Mouse (Mus musculus): Measurements from ENCODE around the gene Srebf1. TPM values are rescaled to one million over a fixed set of nuclear protein-coding genes. Genes with fewer than 3 reads are reported as not detected.

Gene Srebf1
- polyA plus RNA-seq, 1 experiment, result 192 TPM

- Histone ChIP-seq H3K4me2 (ENCODE audit: low read depth) (no peak overlapping the region), H3ac (ENCODE audit: control insufficient read depth, insufficient read length) (no peak overlapping the region), H3K27me3 (ENCODE audit: control insufficient read depth, insufficient read depth, insufficient read length) (no peaks in the 10 kb centered on the region), H3K79me2 (ENCODE audit: control insufficient read depth, insufficient read depth) (no peaks in the 10 kb centered on the region), H3K4me3 (no peak overlapping the region), H3K36me3 (ENCODE audit: control insufficient read depth, insufficient read depth) (no peaks in the 10 kb centered on the region)
- TF ChIP-seq TCF3 (IDR thresholded peaks at IDR 0.05; ENCODE audit: insufficient read length, low read depth) (no peak), POLR2A (IDR thresholded peaks at IDR 0.05; ENCODE audit: insufficient read length, low read depth) (no peak), MYOD1 (IDR thresholded peaks at IDR 0.05; ENCODE audit: control insufficient read depth in 1 of 3, insufficient read length in 2 of 3, low read depth in 2 of 3) (peak in 2 of 3 experiments; percentile 47 to 71), POLR2AphosphoS2 (IDR thresholded peaks at IDR 0.05; ENCODE audit: insufficient read length, low read depth) (no peak), TCF12 (IDR thresholded peaks at IDR 0.05; ENCODE audit: insufficient read depth, poor library complexity, severe bottlenecking) (peak; percentile 58), MYOG (IDR thresholded peaks at IDR 0.05; ENCODE audit: control insufficient read depth in 1 of 3, insufficient read depth in 1 of 3, insufficient read length in 2 of 3, low read depth in 2 of 3) (peak in 2 of 3 experiments; percentile 48 to 57), REST (IDR thresholded peaks at IDR 0.05; ENCODE audit: insufficient read depth, insufficient read length) (no peak)
Observed at GRCm38 (mm10) chr11:60249885-60250284, 27.5 kb upstream of the Srebf1 start.

- H3K36me3 ChIP-seq (ENCODE audit: control insufficient read depth, insufficient read depth), result no peaks in the 10 kb centered on the region
- no peaks in the 10 kb centered on the region for H3K79me2 ChIP-seq (ENCODE audit: control insufficient read depth, insufficient read depth)
- TF ChIP-seq MYOD1 (IDR thresholded peaks at IDR 0.05; ENCODE audit: control insufficient read depth in 1 of 3, insufficient read length in 2 of 3, low read depth in 2 of 3) (no peak), POLR2AphosphoS2 (IDR thresholded peaks at IDR 0.05; ENCODE audit: insufficient read length, low read depth) (no peak), REST (IDR thresholded peaks at IDR 0.05; ENCODE audit: insufficient read depth, insufficient read length) (no peak), MYOG (IDR thresholded peaks at IDR 0.05; ENCODE audit: control insufficient read depth in 1 of 3, insufficient read depth in 1 of 3, insufficient read length in 2 of 3, low read depth in 2 of 3) (no peak), SRF (IDR thresholded peaks at IDR 0.05; ENCODE audit: control insufficient read depth, insufficient read length, low read depth) (no peak), POLR2A (IDR thresholded peaks at IDR 0.05; ENCODE audit: insufficient read length, low read depth) (no peak), USF1 (IDR thresholded peaks at IDR 0.05; ENCODE audit: low read depth) (no peak), TCF3 (IDR thresholded peaks at IDR 0.05; ENCODE audit: insufficient read length, low read depth) (no peak), TCF12 (IDR thresholded peaks at IDR 0.05; ENCODE audit: insufficient read depth, poor library complexity, severe bottlenecking) (no peak), CEBPB (IDR thresholded peaks at IDR 0.05; ENCODE audit: insufficient read depth, poor library complexity, severe bottlenecking) (no peak), MAX (IDR thresholded peaks at IDR 0.05; ENCODE audit: low read depth) (no peak)
- H3ac ChIP-seq (ENCODE audit: control insufficient read depth, insufficient read length), result no peak overlapping the region
- H3K4me3 ChIP-seq, result no peak overlapping the region
- H3K4me2 ChIP-seq (ENCODE audit: low read depth), result no peak overlapping the region
- no peaks in the 10 kb centered on the region for H3K27me3 ChIP-seq (ENCODE audit: control insufficient read depth, insufficient read depth, insufficient read length)
Observed at GRCm38 (mm10) chr11:60248596-60249404, 26.4 kb upstream of the Srebf1 start.

GRCm38 (mm10) chr11:60247753-60248550 lies 25.6 kb upstream of the Srebf1 start:
- Histone ChIP-seq H3K79me2 (ENCODE audit: control insufficient read depth, insufficient read depth) (no peaks in the 10 kb centered on the region), H3K4me3 (no peak overlapping the region)
- TF ChIP-seq REST (IDR thresholded peaks at IDR 0.05; ENCODE audit: insufficient read depth, insufficient read length) (no peak), POLR2A (IDR thresholded peaks at IDR 0.05; ENCODE audit: insufficient read length, low read depth) (no peak), MYOG (IDR thresholded peaks at IDR 0.05; ENCODE audit: control insufficient read depth in 1 of 3, insufficient read depth in 1 of 3, insufficient read length in 2 of 3, low read depth in 2 of 3) (no peak), TCF3 (IDR thresholded peaks at IDR 0.05; ENCODE audit: insufficient read length, low read depth) (no peak), MAX (IDR thresholded peaks at IDR 0.05; ENCODE audit: low read depth) (no peak), MYOD1 (IDR thresholded peaks at IDR 0.05; ENCODE audit: control insufficient read depth in 1 of 3, insufficient read length in 2 of 3, low read depth in 2 of 3) (no peak), SRF (IDR thresholded peaks at IDR 0.05; ENCODE audit: control insufficient read depth, insufficient read length, low read depth) (no peak), E2F4 (IDR thresholded peaks at IDR 0.05; ENCODE audit: insufficient read depth) (no peak), POLR2AphosphoS2 (IDR thresholded peaks at IDR 0.05; ENCODE audit: insufficient read length, low read depth) (no peak), USF1 (IDR thresholded peaks at IDR 0.05; ENCODE audit: low read depth) (no peak), TCF12 (IDR thresholded peaks at IDR 0.05; ENCODE audit: insufficient read depth, poor library complexity, severe bottlenecking) (no peak), CEBPB (IDR thresholded peaks at IDR 0.05; ENCODE audit: insufficient read depth, poor library complexity, severe bottlenecking) (no peak)

GRCm38 (mm10) chr11:60246077-60246476 lies 23.7 kb upstream of the Srebf1 start:
- no peaks in the 10 kb centered on the region for H3K79me2 ChIP-seq (ENCODE audit: control insufficient read depth, insufficient read depth)
- no peak overlapping the region for H3ac ChIP-seq (ENCODE audit: control insufficient read depth, insufficient read length)
- no peaks in the 10 kb centered on the region for H3K27me3 ChIP-seq (ENCODE audit: control insufficient read depth, insufficient read depth, insufficient read length)
- TF ChIP-seq E2F4 (IDR thresholded peaks at IDR 0.05; ENCODE audit: insufficient read depth) (no peak), TCF3 (IDR thresholded peaks at IDR 0.05; ENCODE audit: insufficient read length, low read depth) (no peak), MYOD1 (IDR thresholded peaks at IDR 0.05; ENCODE audit: control insufficient read depth in 1 of 3, insufficient read length in 2 of 3, low read depth in 2 of 3) (no peak), POLR2A (IDR thresholded peaks at IDR 0.05; ENCODE audit: insufficient read length, low read depth) (no peak), MAX (IDR thresholded peaks at IDR 0.05; ENCODE audit: low read depth) (no peak), MYOG (IDR thresholded peaks at IDR 0.05; ENCODE audit: control insufficient read depth in 1 of 3, insufficient read depth in 1 of 3, insufficient read length in 2 of 3, low read depth in 2 of 3) (no peak), CEBPB (IDR thresholded peaks at IDR 0.05; ENCODE audit: insufficient read depth, poor library complexity, severe bottlenecking) (no peak), TCF12 (IDR thresholded peaks at IDR 0.05; ENCODE audit: insufficient read depth, poor library complexity, severe bottlenecking) (no peak), REST (IDR thresholded peaks at IDR 0.05; ENCODE audit: insufficient read depth, insufficient read length) (no peak), POLR2AphosphoS2 (IDR thresholded peaks at IDR 0.05; ENCODE audit: insufficient read length, low read depth) (no peak), SRF (IDR thresholded peaks at IDR 0.05; ENCODE audit: control insufficient read depth, insufficient read length, low read depth) (no peak), USF1 (IDR thresholded peaks at IDR 0.05; ENCODE audit: low read depth) (no peak)
- no peak overlapping the region for H3K4me3 ChIP-seq
- H3K36me3 ChIP-seq (ENCODE audit: control insufficient read depth, insufficient read depth), result no peaks in the 10 kb centered on the region
- H3K4me2 ChIP-seq (ENCODE audit: low read depth), result no peak overlapping the region

More at GRCm38 (mm10) chr11:60247753-60248550, 25.6 kb upstream of the Srebf1 start:
- no peak overlapping the region for H3K4me2 ChIP-seq (ENCODE audit: low read depth)
- H3ac ChIP-seq (ENCODE audit: control insufficient read depth, insufficient read length), result no peak overlapping the region
- H3K27me3 ChIP-seq (ENCODE audit: control insufficient read depth, insufficient read depth, insufficient read length), result no peaks in the 10 kb centered on the region
- H3K36me3 ChIP-seq (ENCODE audit: control insufficient read depth, insufficient read depth), result no peaks in the 10 kb centered on the region
